Mouse (Mus musculus): ENCODE results near the gene Cfap58. TPM values are rescaled to one million over a fixed set of nuclear protein-coding genes. Genes with fewer than 3 reads are reported as not detected.

Cfap58 gene
- polyA plus RNA-seq, 1 experiment, result not detected

DNA sequence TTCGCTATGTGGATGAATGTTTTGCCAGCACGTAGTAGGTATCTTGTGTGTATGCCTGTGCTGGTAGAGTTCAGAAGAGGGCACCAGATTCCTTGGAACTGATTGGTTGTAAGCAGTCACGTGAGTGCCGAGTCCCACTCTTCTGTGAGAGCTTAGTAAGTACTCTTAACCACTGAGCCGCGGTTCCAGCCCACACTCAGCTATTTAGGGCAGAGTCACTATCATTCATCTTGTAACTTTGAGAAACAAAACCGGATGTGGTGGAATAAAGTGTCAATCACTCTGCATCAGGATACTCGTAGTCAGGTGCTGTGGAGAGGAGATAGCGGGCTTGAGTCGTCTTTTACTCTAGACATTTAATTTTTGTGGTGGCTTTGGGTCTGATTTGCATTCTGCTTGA lies 86.3 kb downstream of the Cfap58 start:
- DNase-seq (ENCODE audit: low read depth, low spot score), result no peak
- 84% methylated on average over 10 of the region's 10 CpGs for WGBS

DNA sequence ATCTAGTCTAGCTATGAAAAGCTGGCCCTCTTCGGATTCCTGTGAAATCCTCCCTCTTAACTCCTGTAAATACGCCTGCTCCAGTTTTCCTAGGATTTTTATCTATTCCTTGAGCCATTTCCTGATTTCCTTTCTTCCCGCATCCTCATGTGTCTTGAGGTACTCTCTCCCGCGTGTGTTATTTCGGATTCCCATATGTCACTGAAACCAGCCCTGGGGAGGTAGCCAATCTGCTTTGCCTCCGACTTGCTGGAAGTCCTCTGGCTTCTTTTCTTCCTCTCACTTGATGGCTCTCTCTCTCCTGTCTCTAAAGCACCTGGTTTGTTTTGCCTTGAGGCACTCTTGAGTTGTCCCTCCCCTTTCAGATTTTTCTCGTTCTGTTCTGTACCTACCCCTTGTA lies 87.9 kb downstream of the Cfap58 start:
- 83% methylated on average over 8 of the region's 8 CpGs for WGBS
- no peak for DNase-seq (ENCODE audit: low read depth, low spot score)

DNA sequence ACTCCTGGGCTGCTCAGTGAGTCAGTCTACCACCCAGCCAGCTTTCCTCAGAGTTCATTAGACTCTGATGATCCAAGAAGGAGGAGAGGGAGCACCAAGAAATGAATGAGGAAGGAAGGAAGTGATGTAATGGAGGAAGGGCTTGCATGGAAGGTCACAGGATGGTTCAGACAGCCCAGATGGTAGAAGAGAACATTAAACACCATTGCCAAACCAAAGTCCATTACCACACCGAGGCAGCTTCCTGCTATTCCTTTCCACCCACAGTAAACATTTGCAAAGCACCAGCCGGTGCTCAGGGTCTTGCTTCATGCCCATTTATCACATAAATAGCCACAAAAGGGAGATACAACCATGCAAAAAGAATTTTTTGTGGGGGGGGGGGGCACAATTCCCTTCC lies 89.4 kb downstream of the Cfap58 start:
- DNase-seq (ENCODE audit: low read depth, low spot score), result no peak
- 17% methylated on average over 2 of the region's 2 CpGs for WGBS

DNA sequence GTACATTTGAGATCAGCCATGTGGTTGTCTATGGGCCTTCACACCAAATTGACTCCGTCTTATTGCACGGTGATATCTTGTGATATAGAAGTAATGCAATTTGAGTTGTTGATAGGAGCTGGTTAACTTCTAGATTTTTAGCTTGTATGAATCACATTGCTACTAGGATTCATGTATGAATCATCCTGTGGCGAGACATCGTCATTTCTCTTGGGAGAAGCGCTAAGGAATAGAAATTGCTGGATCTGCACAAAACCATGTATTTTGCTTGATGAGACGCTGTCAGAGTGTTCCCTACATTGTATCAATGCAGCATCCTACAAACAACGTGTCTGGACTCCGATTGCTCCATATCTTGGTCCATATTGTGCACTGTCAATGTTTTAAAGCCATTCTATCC lies 102.1 kb downstream of the Cfap58 start:
- no peak for DNase-seq (ENCODE audit: low read depth, low spot score)
- WGBS, result 88% methylated on average over 8 of the region's 8 CpGs

DNA sequence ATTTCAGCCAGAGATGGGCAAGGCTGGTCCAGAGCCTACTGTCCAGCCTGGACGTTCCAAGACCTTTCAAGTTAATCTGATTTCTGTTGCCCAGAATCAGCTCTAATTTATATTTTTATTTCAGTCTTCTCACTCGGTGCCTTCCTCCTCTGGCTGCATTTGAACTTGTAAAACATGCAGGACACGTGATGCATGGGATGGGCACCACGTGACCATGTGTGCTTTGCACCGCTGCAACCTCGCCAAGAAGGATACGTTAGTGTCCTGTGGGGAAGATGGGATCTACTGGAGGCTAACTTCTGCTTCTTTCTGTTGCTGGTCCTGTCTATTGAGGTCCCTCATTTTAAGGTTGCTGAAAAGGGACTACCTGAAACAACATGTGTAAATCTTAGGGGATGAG lies 109.8 kb downstream of the Cfap58 start:
- 71% methylated on average over 7 of the region's 7 CpGs for WGBS

DNA sequence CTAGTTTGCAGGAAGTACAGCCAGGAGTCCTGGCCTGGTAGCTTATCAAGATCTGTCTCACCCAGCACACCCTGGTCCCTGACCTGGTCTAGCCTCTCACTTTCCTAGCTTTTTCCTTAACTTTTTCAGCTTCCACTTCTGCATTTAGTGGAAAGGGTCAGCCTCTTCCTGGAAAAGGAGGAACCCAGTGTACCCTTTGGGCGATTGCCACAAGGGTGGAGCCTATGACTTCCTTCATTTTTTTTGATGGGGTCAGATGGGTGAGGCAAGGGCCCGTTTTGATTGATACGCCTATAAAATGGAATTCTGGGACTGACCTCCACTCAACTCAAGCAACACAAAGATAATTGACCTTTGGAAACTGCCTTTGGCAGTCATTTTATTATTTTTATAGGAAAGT lies 111.9 kb downstream of the Cfap58 start:
- DNase-seq (ENCODE audit: low read depth, low spot score), result no peak
- 27% methylated on average over 3 of the region's 3 CpGs for WGBS

More for the DNA sequence above, 109.8 kb downstream of the Cfap58 start:
- no peak for DNase-seq (ENCODE audit: low read depth, low spot score)

DNA sequence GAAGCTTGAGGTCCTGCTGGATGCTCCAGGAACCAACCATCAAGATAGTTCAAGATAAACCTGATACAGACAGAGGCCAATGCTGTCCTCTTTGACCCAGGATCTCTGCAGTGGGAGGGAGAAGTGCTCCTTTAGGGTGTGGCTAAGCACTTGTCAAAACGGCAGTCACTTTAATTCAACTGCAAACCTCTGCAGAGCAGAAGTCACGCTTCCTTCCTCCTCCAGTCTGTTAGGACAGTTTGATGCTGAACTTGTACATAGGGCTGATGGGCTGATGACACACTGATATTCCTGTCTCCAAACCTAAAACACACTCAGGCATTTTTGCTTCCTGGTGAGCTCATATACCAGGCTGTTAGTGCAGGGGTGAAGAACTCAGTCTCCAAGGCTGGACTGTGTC lies 125.8 kb downstream of the Cfap58 start:
- no peak for DNase-seq (ENCODE audit: low read depth, low spot score)
- 11% methylated on average over 2 of the region's 2 CpGs for WGBS

DNA sequence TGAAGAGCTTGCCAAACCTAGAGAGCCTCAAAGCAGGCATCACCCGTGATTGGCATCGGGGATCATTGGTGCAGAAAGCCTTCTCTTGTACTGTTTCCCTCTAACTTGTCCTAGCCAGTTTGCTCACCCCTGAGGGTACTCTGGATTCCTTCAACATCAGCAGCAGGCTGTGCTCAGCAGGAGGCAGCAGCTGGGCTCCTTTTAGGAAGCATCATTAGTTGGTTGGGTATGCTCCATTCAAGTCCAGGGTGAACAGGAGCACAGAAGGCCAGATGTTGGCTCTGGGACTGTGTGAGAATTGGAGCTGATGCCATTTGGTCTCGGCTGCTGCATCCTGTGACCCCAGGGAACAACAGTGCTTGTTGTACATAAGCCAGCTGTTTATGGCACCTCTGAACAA lies 142.2 kb downstream of the Cfap58 start:
- no peak for DNase-seq (ENCODE audit: low read depth, low spot score)
- WGBS, result 55% methylated on average over 3 of the region's 3 CpGs

DNA sequence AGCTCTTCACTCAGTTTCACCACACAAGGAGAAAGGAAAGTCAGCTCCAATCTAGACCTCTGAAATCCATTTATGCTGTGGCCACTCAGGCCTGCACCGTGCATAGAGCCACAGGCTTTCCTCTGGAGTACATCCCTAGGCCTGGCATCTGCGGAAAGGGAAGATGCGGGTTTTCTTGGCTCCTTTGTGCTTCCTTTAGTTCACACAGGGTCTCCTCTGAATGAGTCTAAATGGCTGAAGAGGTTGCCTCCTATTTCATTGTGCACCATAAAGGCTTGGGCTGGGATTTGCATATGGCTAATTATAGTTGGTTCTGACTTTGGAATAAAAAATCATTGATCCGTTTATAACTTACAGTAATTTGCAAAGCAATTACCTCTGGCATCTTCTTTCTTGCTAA lies 144.0 kb downstream of the Cfap58 start:
- 94% methylated on average over 4 of the region's 4 CpGs for WGBS
- no peak for DNase-seq (ENCODE audit: low read depth, low spot score)

Other genes starting within 250 kb of the Cfap58 start
- gene Col17a1, start 245.6 kb upstream of the Cfap58 start, polyA plus RNA-seq (2012; rRNA removed), result 0.09 and 0.23 TPM in 2 replicates
- gene Sfr1, start 206.0 kb upstream of the Cfap58 start, polyA plus RNA-seq (2012; rRNA removed), result 28.7 and 34.7 TPM in 2 replicates
- 222 and 279 TPM in 2 replicates for gene Gsto1, start 82.7 kb upstream of the Cfap58 start, polyA plus RNA-seq (2012; rRNA removed)
- 0.26 and 0.41 TPM in 2 replicates for gene Gsto2, start 72.1 kb upstream of the Cfap58 start, polyA plus RNA-seq (2012; rRNA removed)
- gene Cfap43, start 18.4 kb upstream of the Cfap58 start, polyA plus RNA-seq (2012; rRNA removed), result 0.12 TPM in 1 of 2 replicates, not detected in the other
- 3.6 and 3.9 TPM in 2 replicates for gene Itprip, start 18.4 kb upstream of the Cfap58 start, polyA plus RNA-seq (2012; rRNA removed)

Data from large intestine, adult 2 months (tissue).